Mouse (Mus musculus) lung, adult 2 months (tissue): ENCODE measurements around the gene Ripor3.

Experiments used
- CTCF ChIP-seq: fragments of 200-500 bp; IDR thresholded peaks from 2 replicates; pipeline ENCODE4 v1.5.1; 2011; ENCODE audit warnings: mild to moderate bottlenecking, low read length, control low read depth; ENCODE audit not compliant: insufficient read depth
- POLR2A ChIP-seq: fragments of 200-500 bp; IDR thresholded peaks from 2 replicates; pipeline ENCODE4 v1.6.1; 2011; ENCODE audit warnings: low read depth, mild to moderate bottlenecking, control low read depth, low read length, borderline replicate concordance; ENCODE audit errors: extremely low read depth

- TF ChIP-seq POLR2A (no peak), CTCF (no peak)
These were observed 60.6 kb downstream of the Ripor3 start for GRCm38 (mm10) chr2:167949808-167950207.
